Mouse (Mus musculus): ENCODE results near the gene Kirrel3.
A peak's percentile ranks its signal among the peaks of the same experiment; 100 is the strongest.

Kirrel3 gene

DNA sequence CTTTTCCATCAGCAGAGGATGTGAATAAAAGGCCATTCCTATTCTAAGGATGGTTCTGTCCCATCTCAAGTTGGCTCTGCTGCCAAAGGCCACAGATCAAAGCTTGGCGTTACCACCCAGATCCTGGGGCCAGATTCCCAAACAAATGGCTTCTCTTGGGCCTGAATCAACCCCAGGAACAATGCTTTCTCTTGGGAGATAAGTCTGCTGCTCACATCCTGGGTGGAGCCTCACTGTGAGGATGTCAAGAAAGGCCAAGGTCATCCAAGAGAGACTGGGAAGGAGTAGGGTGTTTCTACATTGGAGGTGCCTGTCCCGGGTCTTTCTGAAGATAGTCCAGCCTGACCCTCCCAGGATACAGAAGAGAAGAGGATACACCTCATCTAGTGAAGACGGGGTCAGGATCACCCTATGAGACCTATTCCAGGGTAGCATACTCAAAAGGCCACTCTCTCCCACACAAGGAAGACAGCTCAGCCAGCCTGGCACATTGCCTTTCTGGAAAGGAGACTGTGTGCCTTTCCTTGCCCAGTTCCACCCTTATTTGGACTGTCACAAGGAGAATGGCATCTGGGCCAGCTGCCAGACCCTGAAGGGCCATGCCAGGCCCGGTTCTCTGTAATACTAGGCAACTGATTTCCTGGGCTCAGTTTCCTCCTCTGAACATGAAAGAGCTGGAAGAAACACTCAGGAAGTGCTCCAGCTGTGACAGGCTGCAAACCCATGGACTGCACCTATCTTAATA lies 507.9 kb downstream of the Kirrel3 start:
- peak; percentile 95 for DNase-seq

DNA sequence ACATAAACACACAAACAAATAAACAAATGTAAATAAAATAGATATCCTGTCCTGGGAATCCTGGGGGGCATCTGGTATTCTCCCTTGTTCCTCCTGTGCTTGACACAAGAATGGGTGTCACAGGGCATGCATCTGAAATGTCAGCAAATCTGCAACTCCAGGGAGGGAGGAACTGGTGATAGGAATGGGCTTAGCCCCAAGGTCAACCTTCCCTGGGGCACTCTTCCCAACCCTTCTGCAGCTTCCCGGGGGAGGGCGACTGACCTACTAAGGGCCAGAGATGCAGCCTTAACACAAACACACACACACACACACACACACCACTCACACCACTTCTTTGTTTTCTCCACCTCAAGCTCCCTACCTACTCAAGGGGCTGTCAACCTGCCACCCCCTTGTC lies 509.4 kb downstream of the Kirrel3 start:
- no peak for DNase-seq

DNA sequence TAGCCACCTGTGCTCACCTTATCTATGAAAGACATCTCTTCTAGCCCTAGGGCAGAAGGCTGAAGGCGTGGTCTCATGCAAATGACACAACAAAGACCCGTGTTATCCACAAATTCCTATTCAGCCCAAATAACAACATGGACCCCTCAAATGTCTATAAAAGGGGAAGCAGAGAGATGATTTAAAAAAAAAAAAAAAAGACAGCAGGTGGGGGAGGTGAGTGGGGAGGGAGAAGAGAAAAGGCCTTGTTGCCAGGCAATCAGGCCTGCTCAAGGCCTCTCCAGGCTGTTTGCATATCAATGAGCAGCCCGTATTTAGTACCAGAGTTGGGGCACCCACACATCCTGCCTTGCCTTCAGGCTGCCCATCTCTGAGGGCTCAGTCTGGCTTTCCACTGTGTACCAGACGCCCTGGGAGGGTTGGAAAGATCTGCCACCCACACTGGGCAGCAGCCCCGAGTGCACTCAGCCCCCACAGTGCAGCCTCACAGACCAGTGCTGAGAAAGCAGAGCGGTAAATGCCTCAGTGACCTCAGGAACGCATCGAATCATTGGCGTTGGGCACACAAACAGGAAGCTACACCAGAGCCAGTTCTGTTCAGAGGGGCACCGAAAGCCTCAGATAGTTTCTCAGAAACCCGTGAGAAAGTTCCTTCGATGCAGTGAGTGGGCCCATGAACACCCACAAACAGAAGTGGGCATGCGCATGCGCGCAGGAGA lies 510.1 kb downstream of the Kirrel3 start:
- no peak for DNase-seq

DNA sequence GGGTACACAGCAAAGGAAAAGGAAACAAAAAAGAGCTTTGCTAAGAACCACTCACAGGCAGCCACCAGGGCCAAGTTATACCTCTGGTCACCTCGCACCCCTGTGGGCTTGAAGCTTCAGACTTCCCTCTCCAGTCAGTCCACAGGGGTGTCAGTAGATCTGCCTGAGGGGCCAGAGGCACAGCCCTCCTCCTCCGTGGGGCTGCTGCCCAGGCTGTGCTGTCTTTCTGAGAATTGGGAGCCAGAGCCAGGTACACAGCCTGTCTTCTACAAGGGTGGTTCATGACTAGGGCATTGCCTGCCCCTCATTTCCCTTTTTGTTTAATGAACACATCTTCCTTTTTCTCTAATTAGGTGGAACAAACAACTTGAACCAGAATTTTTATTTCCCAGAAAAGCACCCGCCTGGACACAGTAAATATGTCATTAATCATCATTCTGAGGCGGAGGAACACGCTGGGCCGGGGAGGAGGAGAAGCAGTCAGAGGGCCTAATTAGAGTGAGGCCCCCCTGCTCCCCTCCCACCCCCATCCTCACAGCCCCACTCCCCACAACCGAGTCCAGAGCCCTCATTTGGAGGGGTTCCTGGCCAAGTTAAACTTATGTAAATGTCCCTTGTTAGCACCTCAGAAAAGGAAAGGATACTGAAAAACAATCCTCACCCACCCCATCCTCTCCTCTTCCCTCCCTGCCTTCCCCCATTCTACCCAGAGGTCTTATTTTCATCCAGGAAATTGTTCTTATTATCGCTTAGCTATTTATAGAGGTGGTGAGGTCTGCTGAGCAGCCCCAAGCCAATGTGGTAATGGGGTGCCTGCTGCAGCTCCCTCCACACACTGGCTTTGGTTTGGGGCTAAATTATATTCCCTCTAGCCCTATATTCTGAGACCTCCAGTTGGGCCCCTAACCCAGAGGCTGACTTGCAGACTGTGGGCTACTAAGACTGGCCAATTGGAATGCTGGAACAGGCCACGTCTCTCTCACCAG lies 512.5 kb downstream of the Kirrel3 start:
- no peak for DNase-seq

DNA sequence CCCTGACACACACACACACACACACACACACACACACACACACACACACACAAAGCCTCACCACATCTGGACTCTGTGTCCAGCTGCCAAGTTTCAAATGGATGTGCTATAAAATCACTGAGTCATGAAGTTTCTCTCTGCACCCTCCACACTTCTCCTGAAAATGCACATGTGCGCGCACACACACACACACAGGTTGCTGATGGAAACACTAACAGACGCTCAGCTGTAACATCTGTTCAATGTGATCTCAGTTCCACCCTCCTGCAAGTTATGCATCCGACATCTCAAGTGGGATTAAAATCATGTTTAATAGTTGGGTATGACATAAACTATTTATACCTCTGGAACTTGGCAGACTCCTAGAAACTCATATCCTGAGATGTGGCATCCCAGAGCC lies 518.4 kb downstream of the Kirrel3 start:
- no peak for DNase-seq

DNA sequence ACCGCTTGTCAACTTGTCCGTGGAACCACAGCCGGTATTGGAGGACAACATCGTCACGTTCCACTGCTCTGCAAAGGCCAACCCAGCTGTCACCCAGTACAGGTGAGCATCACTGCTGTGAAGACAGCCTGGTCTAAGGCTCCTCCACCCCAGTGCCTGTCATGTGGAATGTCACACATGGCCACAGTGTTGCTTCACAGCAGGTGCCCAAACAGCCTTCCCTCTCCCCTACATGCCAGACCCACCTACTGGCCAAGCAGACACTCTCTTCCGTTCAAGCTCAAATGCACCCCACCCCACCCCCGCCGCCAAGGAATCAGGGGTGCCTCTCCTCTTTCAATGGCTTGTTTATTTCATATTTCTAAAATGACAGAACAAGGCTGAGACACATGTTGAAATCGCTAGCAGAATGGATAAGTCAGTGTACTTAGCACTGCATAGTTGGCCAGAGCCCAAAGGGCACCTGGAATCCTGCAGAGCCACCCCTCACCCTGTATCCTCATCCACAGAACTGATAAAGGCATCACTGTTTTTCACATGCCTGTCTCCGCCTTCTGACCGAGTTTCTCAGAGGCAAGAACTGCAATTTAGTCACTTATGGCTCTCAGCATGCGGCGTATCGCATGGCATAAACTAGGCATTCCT lies 522.1 kb downstream of the Kirrel3 start:
- peak; percentile 19 for DNase-seq

DNA sequence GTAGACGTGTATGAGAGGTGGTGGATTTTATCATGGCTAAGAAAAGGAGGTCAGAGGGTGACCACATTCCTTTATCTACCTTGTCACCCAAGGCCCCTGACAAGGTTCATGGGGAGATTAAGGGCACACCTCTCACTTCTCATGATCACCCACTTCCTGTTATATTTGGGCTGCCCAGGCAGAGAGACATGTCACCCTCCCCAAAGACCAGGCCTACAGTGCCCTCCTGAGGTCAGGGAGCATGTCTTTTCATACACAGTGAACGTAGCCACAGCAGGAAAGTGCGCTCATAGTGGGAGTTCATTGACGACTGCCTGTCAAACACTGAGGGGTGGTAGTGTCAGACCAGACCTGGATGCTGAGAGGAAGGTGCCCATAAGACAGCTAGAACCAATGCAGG lies 531.1 kb downstream of the Kirrel3 start:
- DNase-seq: peak; percentile 52

DNA sequence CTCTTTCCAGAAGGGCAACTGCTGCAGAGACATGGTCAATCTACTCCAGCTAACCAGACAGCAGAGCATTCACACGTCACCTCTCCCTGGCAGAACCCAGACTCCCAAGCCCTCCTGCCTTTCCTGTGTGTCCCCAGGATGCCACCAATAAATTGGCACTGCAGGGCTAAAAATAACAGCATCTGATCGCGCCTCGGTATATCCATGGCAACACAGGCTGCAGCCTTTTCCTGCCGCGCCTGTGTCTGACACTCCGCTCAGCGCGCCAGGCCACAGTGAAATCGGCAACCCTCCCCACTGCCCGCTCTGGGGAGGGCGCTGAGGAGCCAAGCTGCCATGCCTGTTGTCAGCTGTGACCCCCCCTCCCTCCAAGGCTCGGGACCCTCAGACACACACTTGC lies 531.9 kb downstream of the Kirrel3 start:
- DNase-seq: no peak

DNA sequence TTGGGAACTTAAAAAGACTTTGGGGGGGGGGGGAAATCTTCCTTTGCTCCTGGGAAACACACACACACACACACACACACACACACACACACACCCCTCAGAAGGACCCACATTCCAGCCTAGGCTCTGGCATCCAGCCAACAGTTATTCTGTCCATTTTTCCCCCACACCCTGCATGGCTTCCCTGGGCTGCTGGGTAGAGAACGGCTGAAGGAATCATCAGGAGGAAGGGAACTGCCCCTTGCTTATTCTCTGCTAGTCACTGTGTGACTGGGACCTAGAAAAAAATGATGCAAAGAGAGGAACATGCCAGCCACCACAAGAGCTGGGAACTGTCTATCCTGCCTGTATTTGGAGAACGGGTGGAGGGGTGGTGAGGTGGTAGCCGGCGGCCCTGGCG lies 532.4 kb downstream of the Kirrel3 start:
- DNase-seq: no peak

DNA sequence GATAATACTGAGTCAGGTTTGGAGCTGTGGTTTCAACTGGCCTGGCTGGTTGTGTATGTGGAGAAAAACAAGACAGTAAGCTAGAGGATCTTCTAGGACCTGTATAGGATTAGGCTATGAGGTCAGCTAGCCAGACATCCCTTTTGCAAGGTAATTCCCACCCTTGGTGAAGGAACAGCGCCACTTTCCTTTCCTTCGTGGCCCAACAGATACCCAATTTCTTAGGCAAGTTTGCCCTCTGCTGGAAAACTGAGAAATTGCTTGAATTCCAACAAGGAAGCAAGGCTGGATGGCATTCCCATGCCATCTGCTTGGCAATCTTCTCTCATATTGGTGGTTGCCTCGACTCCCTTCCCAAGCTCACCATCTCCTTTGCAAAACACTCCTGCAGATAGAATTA lies 533.7 kb downstream of the Kirrel3 start:
- peak; percentile 72 for DNase-seq

DNA sequence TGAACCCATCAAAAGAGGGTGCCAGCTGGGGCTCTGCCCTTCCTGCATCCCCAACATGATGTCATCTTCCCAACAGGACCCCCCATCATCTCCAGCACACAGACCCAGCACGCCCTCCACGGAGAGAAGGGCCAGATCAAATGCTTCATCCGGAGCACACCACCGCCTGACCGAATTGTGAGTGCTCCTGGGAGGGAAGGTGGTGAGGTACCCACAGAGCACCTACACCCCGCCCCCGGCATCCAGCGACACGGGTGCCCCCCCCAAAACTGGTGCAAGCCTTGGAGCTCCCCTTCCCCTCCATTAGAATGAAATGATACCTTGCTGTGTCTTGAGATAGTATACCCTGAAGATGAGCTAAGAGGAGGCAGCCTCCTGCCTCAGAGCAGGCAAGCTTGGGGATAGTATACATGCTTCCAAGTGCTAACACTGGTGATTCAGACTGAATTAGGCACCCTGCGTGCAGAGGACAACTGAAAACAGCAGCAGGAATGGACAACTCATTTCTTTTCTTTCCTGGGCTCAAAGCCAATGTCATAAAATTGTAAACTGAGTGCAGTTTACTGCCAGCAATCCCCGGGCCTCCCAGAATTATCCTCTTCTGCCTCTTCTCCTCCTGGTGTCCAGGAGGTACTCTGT lies 534.4 kb downstream of the Kirrel3 start:
- no peak for DNase-seq

DNA sequence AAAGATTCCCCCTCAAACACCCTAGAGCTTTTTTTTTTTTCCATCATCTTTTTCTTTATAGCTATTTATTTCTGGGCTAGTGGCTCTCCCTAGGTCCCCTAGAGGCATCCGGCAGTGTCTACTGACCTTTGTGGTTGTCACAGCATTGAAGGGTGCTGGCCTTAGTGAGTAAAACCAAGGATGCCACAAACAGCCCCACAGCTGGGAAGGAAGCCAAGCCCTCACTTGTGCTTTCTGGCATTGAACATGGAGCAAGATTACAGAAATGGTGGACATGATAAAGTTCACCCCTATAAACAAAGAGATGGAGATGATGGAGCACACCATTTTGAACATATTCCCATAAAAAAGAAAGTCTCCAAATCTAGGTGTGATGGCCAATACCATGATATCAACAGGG lies 536.0 kb downstream of the Kirrel3 start:
- no peak for DNase-seq

DNA sequence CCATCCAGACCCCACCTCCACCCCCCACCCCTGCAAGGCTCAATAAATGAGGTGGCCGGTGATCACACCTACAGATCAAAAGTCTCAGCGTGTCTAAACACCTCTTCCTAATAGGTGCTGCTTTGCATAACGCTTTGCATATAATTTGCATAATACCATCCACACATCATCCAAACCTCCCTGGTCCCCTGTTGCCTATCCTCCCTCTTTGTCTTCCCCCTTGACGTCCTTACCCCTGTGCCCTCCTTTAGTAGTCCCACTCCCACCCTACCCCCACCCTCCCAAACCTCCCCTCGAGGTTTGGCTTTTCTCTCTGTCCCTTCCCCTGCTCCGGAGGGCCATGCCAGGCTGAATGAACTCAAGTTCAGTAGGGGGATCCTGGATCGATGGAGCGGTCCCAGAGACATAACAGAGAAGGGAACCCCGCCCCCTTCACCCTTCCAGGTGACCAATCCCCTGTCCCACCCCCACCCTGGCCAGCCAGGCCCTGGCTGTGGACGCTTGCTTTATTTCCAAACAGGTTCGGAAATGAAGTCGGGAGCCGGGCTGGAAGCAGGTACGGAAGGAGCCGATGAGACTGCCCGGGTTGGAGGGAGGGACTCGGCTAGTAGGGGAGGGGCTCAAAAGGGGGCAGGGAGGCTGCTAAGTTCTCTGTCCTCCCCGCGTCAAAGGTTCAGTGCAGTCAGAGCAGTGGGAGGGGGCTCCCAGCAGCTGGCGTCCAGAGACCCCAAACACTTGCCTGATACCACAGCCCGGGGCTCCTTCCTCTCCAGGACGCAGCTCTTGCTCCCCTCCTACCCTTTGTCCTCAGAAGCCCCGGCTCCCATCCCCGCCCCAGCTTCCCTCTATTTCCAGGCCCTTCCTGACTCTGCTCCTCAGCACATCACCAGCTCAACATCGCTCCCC lies 539.1 kb downstream of the Kirrel3 start:
- DNase-seq: no peak

DNA sequence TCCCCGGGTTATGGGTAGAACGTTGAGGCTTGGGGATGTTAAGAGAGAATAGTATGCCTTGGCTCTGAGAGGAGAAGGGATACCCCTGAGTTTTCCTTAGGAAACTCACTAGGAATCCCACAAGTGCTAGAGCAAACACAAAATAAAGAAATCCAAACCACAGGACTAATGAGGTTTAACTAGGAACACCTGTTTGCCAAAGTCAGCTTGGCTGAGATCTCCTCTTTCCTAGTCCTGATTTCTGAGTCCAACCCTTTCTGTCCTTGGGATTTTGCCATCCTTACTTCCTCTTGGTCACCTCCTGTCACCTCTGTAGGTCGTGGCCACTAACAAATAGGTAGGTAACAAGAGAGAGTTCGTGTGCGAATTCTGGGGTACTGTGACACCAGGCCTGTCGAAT lies 540.6 kb downstream of the Kirrel3 start:
- DNase-seq: no peak

DNA sequence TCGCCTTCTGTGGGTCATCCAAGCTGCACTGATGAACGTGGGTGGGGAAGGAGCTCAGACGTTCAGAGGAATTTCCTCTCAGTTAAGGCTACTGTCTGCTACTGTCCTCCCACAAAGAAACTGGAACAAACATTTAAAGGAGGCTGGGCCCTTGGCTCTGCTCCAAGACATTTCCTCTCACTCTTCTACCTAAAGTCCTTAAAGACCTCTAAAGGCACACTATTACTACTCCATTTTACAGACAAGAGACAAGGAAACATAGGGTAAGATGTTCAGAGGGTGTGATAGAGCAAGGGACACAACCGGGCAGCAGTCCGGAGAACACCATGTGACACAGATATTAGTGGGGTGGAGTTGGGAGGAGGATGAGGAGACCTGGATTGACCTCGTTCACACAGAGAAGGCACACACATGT lies 541.2 kb downstream of the Kirrel3 start:
- DNase-seq: no peak

DNA sequence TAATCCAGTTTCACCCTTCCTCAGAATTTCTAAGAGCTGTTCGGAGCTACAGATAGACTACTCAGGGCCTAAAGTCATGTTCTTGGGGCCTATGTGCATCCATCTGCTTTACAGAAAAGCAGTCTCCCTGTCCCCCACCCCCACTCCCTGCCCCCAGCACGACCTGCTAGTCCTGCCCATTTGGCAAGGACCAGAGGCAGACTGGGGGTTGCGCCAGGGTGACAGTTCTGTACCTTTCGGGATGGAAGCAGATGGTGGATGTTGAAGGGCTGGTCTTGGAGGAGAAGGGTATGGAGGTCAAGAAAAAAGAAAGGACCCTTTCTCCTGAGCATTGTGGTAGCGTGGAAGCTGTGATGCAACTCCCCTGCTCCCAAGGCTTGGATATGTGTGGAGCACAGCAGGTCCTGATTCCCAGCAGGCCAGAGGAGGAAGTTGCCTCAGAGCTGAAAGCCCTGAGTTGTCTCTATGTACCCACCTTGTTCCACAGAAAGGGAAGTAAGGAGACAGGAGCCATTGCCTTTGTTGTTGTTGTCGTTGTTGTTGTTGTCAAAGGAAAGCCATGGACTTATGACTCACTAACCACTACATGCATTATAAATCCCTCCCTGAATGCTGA lies 541.8 kb downstream of the Kirrel3 start:
- no peak for DNase-seq

DNA sequence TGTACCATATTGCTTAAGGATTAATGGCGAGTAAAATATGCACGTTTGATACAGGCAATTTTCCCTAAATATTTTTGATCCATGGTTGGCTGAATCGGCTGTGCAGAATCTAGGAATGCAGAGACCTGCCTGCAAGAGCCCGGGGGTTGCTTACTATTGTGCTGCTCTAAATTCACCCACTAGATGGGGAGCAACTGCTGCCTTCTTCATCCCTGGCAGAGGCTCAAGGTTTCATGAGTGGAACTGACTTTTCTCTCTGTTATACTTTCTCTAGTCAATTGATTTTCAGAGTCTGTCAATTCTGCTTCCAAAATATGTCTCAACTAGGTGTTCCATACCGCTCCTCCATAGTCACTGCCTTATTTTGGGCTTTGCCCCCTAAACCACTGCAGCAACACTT lies 545.1 kb downstream of the Kirrel3 start:
- peak; percentile 51 for DNase-seq

DNA sequence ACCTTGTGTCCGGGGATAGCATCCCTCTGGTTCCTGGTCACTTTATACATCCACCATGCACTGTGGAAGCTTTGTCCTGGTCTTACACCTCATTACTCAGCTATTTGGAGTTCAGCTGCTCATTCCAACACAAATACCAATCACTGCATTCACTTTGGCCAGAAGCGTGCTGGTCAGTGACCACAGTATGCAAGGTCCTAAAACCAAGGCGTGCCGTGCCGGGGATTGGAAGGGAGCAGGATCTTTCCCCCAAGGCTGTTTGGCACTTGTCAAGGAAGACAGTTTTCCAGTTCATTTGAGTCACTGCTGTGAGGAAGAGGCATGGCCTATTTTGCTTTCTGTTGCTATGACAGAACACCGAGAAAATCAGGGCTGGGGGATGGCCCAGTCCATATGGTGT lies 546.8 kb downstream of the Kirrel3 start:
- DNase-seq: no peak

DNA sequence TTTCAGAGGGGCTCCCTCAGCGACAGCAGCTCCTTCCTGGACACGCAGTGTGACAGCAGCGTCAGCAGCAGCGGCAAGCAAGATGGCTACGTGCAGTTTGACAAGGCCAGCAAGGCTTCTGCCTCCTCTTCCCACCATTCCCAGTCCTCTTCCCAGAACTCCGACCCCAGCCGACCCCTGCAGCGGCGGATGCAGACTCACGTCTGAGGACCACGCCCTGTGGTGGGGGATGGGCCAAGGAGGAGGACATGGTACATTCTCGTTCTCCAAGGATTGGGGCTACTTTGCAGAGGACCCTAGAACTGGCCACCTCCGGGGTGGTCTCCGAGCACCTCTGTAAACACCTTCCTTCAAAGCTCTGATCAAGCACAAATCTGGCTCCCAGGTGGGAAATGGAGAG lies 549.4 kb downstream of the Kirrel3 start:
- no peak for DNase-seq

DNA sequence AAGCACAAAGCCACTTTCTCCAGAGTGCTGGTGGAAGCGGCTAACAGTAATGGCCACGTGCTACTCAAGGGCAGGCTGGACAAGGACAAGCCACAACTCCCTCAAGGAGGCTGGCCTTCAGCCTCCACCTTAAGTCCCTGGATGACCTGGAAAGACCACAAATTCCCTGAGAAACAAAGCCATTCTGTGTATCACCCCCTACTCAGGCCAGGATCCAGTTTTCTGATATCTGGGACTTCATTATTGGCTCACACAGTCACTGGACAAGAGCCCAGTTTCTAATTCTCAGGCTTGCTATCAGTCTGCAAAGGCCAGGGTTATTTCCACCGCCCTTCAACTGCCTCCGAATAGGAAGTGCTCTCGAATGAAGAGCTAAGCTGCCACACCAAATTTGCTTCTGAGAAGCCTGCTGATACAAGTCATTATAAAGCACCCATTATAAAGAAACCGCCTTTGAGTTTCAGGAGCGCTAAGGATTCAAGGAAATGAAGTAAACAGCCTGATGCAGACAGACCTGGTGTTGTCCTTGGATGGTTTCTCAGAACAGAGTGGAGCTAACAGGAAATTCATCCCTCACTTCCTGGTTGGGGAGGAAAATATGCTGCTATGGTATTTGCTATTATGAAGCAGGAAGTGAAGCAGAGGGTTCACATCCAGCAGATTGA lies 553.4 kb downstream of the Kirrel3 start:
- peak; percentile 45 for DNase-seq

Measured in lung, postnatal 14 days (tissue).